Mouse (Mus musculus) ES-Bruce4 (cell line): Measurements from ENCODE around the gene Eepd1.

ENCODE experiments used
- CTCF ChIP-seq: IDR thresholded peaks from one replicate; pipeline ENCODE4 v1.8.1; 2011; ENCODE audit warnings: low read depth, low read length
- EP300 ChIP-seq: IDR thresholded peaks from 2 replicates; pipeline ENCODE4 v1.6.1; 2011; ENCODE audit warnings: low read depth, low read length; ENCODE audit not compliant: insufficient read depth
- POLR2A ChIP-seq: IDR thresholded peaks from one replicate; pipeline ENCODE4 v1.8.1; 2011; ENCODE audit warnings: low read length; ENCODE audit not compliant: insufficient read depth

DNA sequence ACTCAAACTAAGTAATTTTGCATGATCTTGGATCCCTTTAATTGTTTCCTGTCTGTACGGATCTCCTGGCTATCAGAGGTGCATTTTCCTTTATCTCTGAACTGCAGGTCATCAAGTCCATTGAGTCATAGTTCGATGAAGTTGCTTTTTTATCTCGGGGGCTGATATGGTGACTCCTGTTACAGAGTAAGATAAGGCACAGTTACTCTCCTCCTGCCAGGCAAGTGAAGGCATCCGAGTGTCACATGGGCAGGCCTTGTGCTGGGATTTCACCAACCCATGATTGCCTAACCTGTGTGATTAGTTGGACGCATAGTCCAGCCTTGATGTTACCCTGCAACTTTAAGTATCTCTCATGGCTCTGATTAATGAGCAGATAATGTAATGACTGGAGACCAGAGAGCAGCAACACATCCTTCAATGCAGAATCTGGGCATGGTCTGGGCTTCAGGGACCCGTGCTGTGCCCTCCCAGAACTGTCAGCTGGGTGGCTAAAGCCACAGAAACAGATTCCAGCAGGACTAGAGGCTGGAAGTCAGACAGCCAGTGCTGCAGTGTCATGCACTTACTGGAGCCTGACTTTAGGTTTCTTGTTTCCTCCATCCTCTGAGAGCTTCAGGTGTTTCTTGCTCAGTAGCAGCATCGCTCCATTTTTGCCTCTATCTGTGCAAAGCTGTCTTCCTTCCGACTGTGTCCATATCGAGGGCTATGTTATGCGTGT is 20.4 kb upstream of the Eepd1 start:
- TF ChIP-seq POLR2A (no peak), CTCF (no peak), EP300 (no peak)
